Mouse (Mus musculus) heart, adult 9 months (tissue): ENCODE measurements at regions not wholly inside any gene's neighbourhood (a gene's known extent, or its start where the extent isn't known, plus 50 kb on each side); places are given as distances from the start of the nearest gene placed in this dataset.

Experiments
- DNase-seq, 2 experiments: peaks; one replicate each; pipeline ENCODE4 v3.0.0; 2022; ENCODE audit warnings: low spot score in 2 of 2

DNA sequence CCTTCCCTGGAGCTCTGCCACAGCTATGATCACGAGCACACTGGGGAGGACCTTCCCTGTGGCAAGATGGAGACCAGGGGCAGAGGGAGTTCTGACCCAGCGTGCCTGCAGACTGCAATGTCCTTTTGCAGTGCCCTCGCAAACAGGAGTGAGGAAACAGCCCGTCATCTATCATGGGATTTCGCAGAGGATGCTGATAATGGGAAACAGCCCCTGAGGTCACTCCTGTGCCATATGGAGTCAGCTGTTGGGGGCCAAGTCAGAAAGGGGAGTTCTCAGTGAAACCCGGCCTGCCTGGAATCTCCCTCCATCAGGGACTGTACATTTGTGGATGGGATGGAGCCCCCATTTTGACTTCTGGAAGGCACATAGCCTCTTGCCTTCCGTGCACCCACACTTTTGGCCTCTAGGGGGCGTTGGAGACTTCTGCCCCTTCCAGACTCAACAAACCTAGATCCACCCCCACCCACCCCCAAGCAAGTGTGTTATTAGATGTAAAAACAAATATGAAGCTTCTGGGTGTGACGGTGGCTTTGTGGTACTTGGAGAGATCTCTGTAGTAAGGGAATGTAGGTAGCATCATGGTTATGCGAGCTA, 98.1 kb downstream of the Kdr start:
- DNase-seq: no peak

DNA sequence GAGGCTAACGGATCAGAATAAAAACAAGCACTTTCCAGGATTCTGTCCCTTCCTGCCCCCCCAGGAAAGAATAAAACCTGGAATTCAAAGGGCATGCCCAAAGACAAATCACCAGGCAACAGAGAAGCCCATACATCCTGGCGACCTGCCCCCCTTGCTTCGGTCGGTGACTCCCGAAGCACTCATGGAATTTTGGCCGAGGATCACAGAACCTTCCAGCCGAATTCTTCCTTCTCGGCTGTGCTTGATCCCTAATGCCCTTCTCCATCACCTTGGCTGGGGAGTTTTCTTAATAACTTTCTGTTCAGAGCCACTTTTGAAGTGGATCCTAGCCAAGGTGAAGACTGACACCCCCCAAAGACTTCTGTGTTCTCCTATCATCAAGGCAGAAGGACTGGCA, 99.9 kb downstream of the Kdr start:
- DNase-seq: no peak

- no peak for DNase-seq
Observed at GRCm38 (mm10) chr5:75877609-75877971, 100.7 kb downstream of the Kdr start.

DNA sequence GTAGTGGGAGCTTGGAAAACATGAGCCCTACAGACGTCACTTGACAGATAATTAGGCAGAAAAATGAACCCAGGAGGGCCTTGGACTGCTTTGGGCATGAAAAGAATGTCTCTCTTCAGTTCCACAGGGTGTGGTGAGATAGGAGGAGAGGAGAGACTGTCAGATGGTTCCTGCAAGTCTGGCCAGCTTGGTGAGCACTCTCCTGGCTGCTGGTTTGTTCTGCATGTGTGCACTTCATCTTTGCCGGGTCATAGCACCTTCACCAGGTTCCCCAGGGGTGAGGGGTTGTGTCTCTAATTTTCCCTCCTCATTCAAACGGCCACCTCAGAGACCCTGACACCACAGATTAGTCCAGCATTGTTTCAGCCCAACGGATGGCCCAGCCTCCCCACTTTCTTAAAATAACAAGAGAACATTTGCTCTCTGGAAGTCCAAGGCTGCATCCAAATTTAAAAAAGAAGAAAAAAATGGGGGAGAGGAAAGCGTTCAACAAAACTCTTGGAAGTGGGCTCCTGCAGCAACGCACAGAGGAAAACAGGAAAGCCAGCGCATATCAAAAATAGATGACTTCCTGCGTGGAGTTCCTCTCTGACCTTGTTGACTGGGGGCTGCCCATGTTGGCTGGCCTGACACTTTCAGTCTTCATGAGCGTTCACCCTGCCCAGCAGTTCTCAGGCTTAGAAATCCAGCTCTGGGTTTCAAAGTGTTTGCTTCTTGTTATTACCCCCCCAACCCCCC, 101.2 kb downstream of the Kdr start:
- peak; percentile 30 to 55 for DNase-seq

DNA sequence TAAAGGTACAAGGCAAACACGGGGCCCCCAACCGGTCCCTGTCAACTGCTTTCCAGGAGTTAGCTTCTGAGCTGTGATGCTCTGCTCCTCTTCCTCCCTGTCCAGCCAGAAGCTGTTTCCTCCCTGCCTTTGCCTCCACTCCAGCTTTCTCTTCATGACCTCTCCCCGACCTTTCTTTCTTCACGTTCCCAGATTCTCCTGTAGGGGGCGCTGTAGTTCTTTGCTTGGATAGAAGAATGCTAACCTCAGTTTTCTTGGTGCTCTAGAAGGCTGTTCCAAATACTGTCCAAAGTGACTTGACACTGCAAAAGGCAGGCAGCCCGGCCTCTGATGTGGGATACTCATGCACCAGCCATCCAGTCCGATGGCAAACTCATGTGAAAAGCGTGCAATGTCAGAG, 107.1 kb downstream of the Kdr start:
- peak; percentile 75 to 88 for DNase-seq

DNA sequence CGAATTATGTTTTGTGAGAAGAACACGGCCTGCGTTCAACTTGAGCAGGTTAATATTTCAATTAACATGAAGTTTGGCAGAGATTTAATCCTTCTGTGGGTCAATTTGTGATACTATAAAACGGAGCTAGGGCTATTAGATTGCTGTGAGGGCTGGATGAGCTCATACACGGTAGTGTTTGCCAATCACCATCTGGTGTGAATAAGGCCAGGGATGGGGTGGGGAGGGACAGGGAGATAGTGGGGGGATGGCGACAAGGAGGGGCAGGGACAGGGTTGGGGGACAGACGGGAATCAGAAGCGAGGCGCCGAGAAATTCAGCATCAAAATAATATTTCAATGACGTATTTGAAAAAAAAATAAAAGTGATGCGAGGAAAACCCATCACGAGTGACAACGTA, 107.6 kb downstream of the Kdr start:
- peak in 1 of 2 experiments; percentile 35 for DNase-seq

GRCm38 (mm10) chr5:75869535-75869934, 108.7 kb downstream of the Kdr start:
- no peak for DNase-seq

DNA sequence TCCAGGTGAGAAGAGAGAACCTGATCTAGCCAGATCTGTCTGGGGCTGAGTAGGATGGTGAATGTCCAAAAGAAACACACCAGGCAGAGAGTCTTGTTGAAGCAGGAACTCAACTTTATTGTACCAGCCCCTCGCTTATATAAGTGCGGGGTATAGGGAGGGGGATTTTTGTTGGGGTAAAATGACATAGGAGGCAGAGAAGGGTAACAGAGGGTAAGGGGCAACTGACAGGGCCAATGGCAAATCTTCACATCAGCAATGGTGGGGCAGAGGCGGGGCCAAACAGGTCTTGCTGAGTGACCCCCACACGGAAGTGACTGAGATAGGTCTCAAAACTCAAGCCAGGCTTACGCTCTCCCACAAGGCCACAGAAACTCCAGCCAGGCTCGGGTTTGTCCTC, 113.2 kb downstream of the Kdr start:
- no peak for DNase-seq

DNA sequence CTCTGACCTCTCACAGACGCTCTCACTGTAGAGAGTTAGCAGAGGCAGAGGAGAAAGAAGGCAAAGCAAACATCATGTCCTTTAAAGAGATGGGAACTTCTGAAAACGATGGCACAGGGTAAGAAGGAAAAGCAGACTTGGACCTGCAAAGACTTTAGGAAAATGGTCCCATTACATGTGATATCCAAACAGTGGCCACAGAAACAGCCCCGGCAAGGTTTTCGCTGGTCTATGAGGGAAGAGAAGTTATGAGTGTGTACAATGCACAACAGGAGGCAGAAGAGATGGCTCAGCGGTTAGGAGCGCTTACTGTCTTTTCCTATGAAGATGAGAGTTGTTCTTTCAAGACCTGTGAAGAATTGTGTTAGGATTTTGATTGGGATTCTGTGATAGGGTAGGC, 114.9 kb downstream of the Kdr start:
- no peak for DNase-seq

DNA sequence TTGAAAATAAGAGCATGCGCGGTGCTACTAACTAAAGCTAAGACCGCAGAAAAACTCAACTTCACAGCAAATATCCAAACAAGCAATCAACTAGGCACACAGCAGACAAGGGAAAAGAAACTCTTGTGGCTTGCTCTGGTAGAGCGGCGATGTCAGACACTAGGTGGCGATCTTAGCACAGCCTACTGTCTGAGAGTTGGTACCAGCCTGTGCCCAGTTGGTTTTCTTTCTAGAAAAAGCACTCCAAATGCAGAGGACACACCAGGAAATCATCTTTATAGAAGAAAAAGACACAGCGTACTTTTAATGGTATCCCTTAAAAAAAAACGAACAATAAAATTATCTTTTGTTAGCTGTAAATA, 115.6 kb downstream of the Kdr start:
- DNase-seq: peak in 1 of 2 experiments; percentile 34

- no peak for DNase-seq
Observed at GRCm38 (mm10) chr5:75861916-75862629, 116.2 kb downstream of the Kdr start.

DNA sequence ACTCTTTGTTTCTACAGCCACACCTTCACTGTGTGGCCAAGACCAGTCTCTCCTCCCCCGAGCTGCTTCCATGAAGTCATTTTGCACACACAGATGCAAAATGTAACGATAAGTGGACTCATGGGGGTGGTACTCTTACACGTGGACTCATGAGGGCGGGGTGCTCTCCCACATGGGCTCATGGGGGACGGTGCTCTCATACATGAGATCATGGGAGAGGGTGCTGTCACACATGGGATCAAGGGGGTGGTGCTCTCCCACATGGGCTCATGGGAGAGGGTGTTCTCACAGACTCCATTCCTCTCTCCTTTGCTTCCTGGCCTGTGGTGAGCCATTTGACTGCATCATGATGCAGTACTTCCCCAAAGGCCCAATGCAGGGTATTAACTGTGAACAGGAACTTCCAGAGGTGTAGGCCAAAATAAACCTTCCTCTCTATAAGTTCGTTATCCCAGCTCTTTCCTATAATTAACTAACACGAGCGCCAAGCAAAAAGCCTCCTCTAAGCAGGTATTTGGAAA, 118.9 kb downstream of the Kdr start:
- no peak for DNase-seq

- no peak for DNase-seq
Observed at GRCm38 (mm10) chr5:75850855-75851254, 127.4 kb downstream of the Kdr start.

DNA sequence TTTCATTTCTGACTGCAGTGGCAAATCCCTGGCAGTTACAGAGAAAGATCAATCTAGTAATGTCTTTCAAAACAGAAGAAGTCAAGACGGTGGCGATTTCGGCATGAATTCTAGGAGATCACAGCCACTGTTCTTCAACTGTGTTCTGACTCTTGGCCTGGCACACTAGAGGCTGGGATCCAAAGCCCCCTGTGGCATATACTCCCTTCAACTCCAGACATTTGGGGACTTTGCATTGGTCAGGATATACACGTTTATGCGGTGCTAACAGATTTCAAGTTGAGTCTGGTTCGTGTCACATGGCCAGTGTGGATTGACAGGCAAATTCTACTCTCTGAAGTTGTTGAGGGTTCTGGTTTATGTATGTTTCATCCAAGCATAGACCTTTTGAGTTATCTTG, 130.3 kb downstream of the Kdr start:
- DNase-seq: no peak

GRCm38 (mm10) chr5:75847341-75847740, 130.9 kb downstream of the Kdr start:
- DNase-seq: no peak

GRCm38 (mm10) chr5:75846016-75846415, 132.2 kb downstream of the Kdr start:
- DNase-seq: no peak

- no peak for DNase-seq
Observed at GRCm38 (mm10) chr5:75843807-75844206, 134.5 kb downstream of the Kdr start.

GRCm38 (mm10) chr5:75840421-75840820, 137.8 kb downstream of the Kdr start:
- DNase-seq: no peak

DNA sequence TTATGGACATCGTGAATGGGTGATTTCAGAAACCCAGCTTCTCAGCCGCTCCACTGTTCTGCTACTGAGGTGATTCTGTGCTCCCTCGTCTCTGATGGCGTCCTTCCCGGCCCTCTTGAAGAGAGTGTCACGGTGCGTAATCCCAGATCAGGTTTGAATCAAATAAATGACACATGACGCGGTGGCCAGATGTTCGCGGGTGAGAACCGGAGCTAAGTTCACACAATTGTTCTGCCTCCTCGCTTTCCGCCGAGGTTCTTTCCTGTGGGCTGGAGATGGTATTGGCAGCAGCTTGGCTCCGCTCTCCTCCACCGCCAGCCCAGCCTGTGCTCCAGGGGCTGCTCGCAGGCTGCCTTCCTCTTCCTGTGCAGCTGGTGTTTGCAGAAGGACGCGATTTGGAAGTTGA, 142.7 kb downstream of the Kdr start:
- peak; percentile 69 to 88 for DNase-seq

- DNase-seq: peak; percentile 50 to 76
Observed at GRCm38 (mm10) chr5:75834766-75835555, 143.3 kb downstream of the Kdr start.

GRCm38 (mm10) chr5:75832341-75832740, 145.9 kb downstream of the Kdr start:
- DNase-seq: no peak
